Mouse (Mus musculus): ENCODE results near the gene Nedd9.

DNA sequence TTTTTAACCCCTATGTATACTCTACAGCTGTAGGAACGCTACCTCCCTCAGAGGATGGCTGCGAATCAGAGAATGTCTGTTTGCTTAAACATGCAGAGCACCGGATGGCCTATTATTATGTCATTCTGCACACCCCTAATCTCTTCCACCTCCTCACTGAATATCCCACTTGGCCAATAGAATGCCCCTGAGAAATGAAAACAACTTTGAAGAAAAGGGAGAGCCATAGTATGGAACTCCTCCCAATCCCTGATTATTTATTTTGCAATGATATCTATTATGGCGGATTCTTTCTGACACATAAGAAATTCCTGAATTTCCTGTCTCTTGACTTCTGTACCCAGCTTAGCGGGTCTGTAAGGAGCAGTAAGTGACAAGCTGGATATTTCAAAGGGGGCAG is 12.8 kb downstream of the Nedd9 start:
- no peak for TF ChIP-seq CTCF (IDR thresholded peaks at IDR 0.05; ENCODE audit: control insufficient read depth, insufficient read depth, low read length)
- no peak for TF ChIP-seq POLR2A (IDR thresholded peaks at IDR 0.05; ENCODE audit: borderline replicate concordance, control insufficient read depth, low read depth, low read length)

Measured in bone marrow, adult 2 months (tissue).